Mouse (Mus musculus): ENCODE results near the gene Gm37419. TPM values are rescaled to one million over a fixed set of nuclear protein-coding genes. Genes with fewer than 3 reads are reported as not detected.

Gene Gm37419
- total and polyA plus RNA-seq, 3 experiments: not detected

- Histone ChIP-seq H3K27ac (ENCODE audit: control insufficient read depth, low read depth, low read length) (no peak overlapping the region), H3K27me3 (ENCODE audit: control insufficient read depth in 1 of 2, insufficient read depth in 2 of 2, low read length in 2 of 2) (no peaks in the 10 kb centered on the region), H3K79me2 (ENCODE audit: control insufficient read depth, insufficient read depth, low read length, poor library complexity) (no peaks in the 10 kb centered on the region), H3K4me3 (ENCODE audit: control insufficient read depth in 1 of 2, insufficient read depth in 1 of 2, low read depth in 2 of 2, low read length in 2 of 2) (no peak overlapping the region), H3K9me3 (replicated peaks; ENCODE audit: insufficient read depth, low read length) (no peaks in the 10 kb centered on the region), H3K36me3 (ENCODE audit: control insufficient read depth in 1 of 2, insufficient read depth in 2 of 2, low read length in 2 of 2) (no peaks in the 10 kb centered on the region), H3K4me1 (ENCODE audit: control insufficient read depth in 1 of 2, insufficient read depth in 2 of 2, low read length in 2 of 2) (no peaks in the 10 kb centered on the region), H3K9ac (ENCODE audit: control insufficient read depth, low read depth, low read length, poor library complexity, severe bottlenecking) (no peak overlapping the region)
- DNase-seq (ENCODE audit: low read depth, low spot score): no peak
- TF ChIP-seq TBP (IDR thresholded peaks at IDR 0.05; ENCODE audit: low read depth, low read length) (no peak), SIN3A (IDR thresholded peaks at IDR 0.05; ENCODE audit: low read length) (no peak), ELF1 (IDR thresholded peaks at IDR 0.05; ENCODE audit: low read depth, low read length) (no peak)
Observed at GRCm38 (mm10) chr16:24029965-24030672, 41.8 kb downstream of the Gm37419 start.

GRCm38 (mm10) chr16:24033259-24033658, 45.0 kb downstream of the Gm37419 start:
- Histone ChIP-seq H3K9me3 (replicated peaks; ENCODE audit: insufficient read depth, low read length) (no peaks in the 10 kb centered on the region), H3K79me2 (ENCODE audit: control insufficient read depth, insufficient read depth, low read length, poor library complexity) (no peaks in the 10 kb centered on the region), H3K9ac (ENCODE audit: control insufficient read depth, low read depth, low read length, poor library complexity, severe bottlenecking) (no peak overlapping the region), H3K4me3 (ENCODE audit: control insufficient read depth in 1 of 2, insufficient read depth in 1 of 2, low read depth in 2 of 2, low read length in 2 of 2) (no peak overlapping the region), H3K4me1 (ENCODE audit: control insufficient read depth in 1 of 2, insufficient read depth in 2 of 2, low read length in 2 of 2) (no peaks in the 10 kb centered on the region), H3K27me3 (ENCODE audit: control insufficient read depth in 1 of 2, insufficient read depth in 2 of 2, low read length in 2 of 2) (no peaks in the 10 kb centered on the region), H3K36me3 (ENCODE audit: control insufficient read depth in 1 of 2, insufficient read depth in 2 of 2, low read length in 2 of 2) (no peaks in the 10 kb centered on the region), H3K27ac (ENCODE audit: control insufficient read depth, low read depth, low read length) (no peak overlapping the region)
- no peak for DNase-seq (ENCODE audit: low read depth, low spot score)
- TF ChIP-seq RAD21 (IDR thresholded peaks at IDR 0.05; ENCODE audit: low read depth, low read length) (no peak), MXI1 (IDR thresholded peaks at IDR 0.05; ENCODE audit: low read depth, low read length) (no peak), HCFC1 (IDR thresholded peaks at IDR 0.05; ENCODE audit: low read depth, low read length) (no peak), RCOR1 (IDR thresholded peaks at IDR 0.05; ENCODE audit: low read depth, low read length) (no peak), TAL1 (IDR thresholded peaks at IDR 0.05; ENCODE audit: low read length) (no peak), GABPA (IDR thresholded peaks at IDR 0.05; ENCODE audit: low read depth, low read length) (no peak)

- no peak for DNase-seq (ENCODE audit: low read depth, low spot score)
- H3K27ac ChIP-seq (ENCODE audit: control insufficient read depth, low read depth, low read length): no peak overlapping the region
- no peaks in the 10 kb centered on the region for H3K4me1 ChIP-seq (ENCODE audit: control insufficient read depth in 1 of 2, insufficient read depth in 2 of 2, low read length in 2 of 2)
Observed at GRCm38 (mm10) chr16:24034450-24034849, 46.2 kb downstream of the Gm37419 start.

More at GRCm38 (mm10) chr16:24034450-24034849, 46.2 kb downstream of the Gm37419 start:
- Histone ChIP-seq H3K9ac (ENCODE audit: control insufficient read depth, low read depth, low read length, poor library complexity, severe bottlenecking) (no peak overlapping the region), H3K27me3 (ENCODE audit: control insufficient read depth in 1 of 2, insufficient read depth in 2 of 2, low read length in 2 of 2) (no peaks in the 10 kb centered on the region), H3K36me3 (ENCODE audit: control insufficient read depth in 1 of 2, insufficient read depth in 2 of 2, low read length in 2 of 2) (no peaks in the 10 kb centered on the region), H3K79me2 (ENCODE audit: control insufficient read depth, insufficient read depth, low read length, poor library complexity) (no peaks in the 10 kb centered on the region), H3K9me3 (replicated peaks; ENCODE audit: insufficient read depth, low read length) (no peaks in the 10 kb centered on the region), H3K4me3 (ENCODE audit: control insufficient read depth in 1 of 2, insufficient read depth in 1 of 2, low read depth in 2 of 2, low read length in 2 of 2) (no peak overlapping the region)
- TF ChIP-seq ZMIZ1 (IDR thresholded peaks at IDR 0.05; ENCODE audit: low read depth, low read length) (no peak), BHLHE40 (IDR thresholded peaks at IDR 0.05; ENCODE audit: borderline replicate concordance, low read depth, low read length) (no peak), GABPA (IDR thresholded peaks at IDR 0.05; ENCODE audit: low read depth, low read length) (no peak), USF1 (IDR thresholded peaks at IDR 0.05; ENCODE audit: low read depth, low read length) (no peak), GATA1 (IDR thresholded peaks at IDR 0.05; ENCODE audit: low read depth, low read length) (no peak), ZKSCAN1 (IDR thresholded peaks at IDR 0.05; ENCODE audit: low read depth, low read length) (no peak), UBTF (IDR thresholded peaks at IDR 0.05; ENCODE audit: borderline replicate concordance, insufficient read depth, low read depth, low read length) (no peak), ETS1 (IDR thresholded peaks at IDR 0.05; ENCODE audit: low read depth, low read length) (no peak), POLR2A (IDR thresholded peaks at IDR 0.05; ENCODE audit: control insufficient read depth in 1 of 2, insufficient read depth in 1 of 2, low read depth in 1 of 2, low read length in 2 of 2, poor library complexity in 1 of 2) (no peak), USF2 (IDR thresholded peaks at IDR 0.05; ENCODE audit: borderline replicate concordance in 1 of 2, insufficient read depth in 1 of 2, low read depth in 1 of 2, low read length in 2 of 2) (no peak), ZC3H11A (IDR thresholded peaks at IDR 0.05; ENCODE audit: low read depth, low read length) (no peak), RAD21 (IDR thresholded peaks at IDR 0.05; ENCODE audit: low read depth, low read length) (no peak)

Data from MEL (cell line).